8 mouse cellular contexts compared by ENCODE assay signal in genomic region chr4:42951206-42952195, GRCm38 (mm10). TPM values are rescaled to one million over a fixed set of nuclear protein-coding genes. Genes with fewer than 3 reads are reported as not detected.
DNase-seq lines count a peak whose midpoint lies in the region; ATAC-seq lines count a peak whose summit lies in the region.
"Had no signal": no experiment of that assay in that cellular context is flagged by ENCODE, and none has a peak within 500 bp of the region (broad histone marks: within the 10 kb centered on the region; RNA-seq: fewer than 3 reads in every experiment).

No protein-coding gene starts in this region.

- H3K4me3 ChIP-seq in forebrain, embryonic 16.5 days (replicated peaks; ENCODE audit: low read length) = peak overlapping the region; percentile 89
- no peak overlapping the region for H3K4me3 ChIP-seq in limb, embryonic 11.5 days (ENCODE audit: low read depth, low read length)
- no peak overlapping the region for H3K4me3 ChIP-seq in stomach, embryonic 16.5 days (replicated peaks; ENCODE audit: low read length)

- DNase-seq in retina, postnatal 1 day = peak; percentile 49
- DNase-seq in retina, embryonic 14.5 days (ENCODE audit: low spot score) = no peak
- no peak for DNase-seq in limb, embryonic 11.5 days (ENCODE audit: low spot score)
- DNase-seq in urinary bladder, postnatal 14 days (ENCODE audit: low spot score) = no peak
- no peak for DNase-seq in thymus, postnatal 36 days
- DNase-seq: lung, embryonic 14.5 days had no signal

- peak overlapping the region; percentile 89 for H3K4me2 ChIP-seq in forebrain, embryonic 16.5 days (ENCODE audit: low read length)
- H3K4me2 ChIP-seq in limb, embryonic 11.5 days (ENCODE audit: low read depth, severe bottlenecking) = peak overlapping the region; percentile 67; the same call in 1 of the 2 replicates
- peak overlapping the region; percentile 28 for H3K4me2 ChIP-seq in stomach, embryonic 16.5 days (ENCODE audit: low read depth, low read length)

- H3K9ac ChIP-seq in forebrain, embryonic 16.5 days (replicated peaks; ENCODE audit: low read depth, low read length) = peak overlapping the region; percentile 99
- H3K9ac ChIP-seq in limb, embryonic 11.5 days (ENCODE audit: low read length) = peak overlapping the region; percentile 9; the same call in 1 of the 2 replicates
- 0 out of 2 replicates have a peak overlapping the region, but pooled peaks have one; percentile 5 for H3K9ac ChIP-seq in stomach, embryonic 16.5 days (ENCODE audit: low read length)

- H3K27me3 ChIP-seq in forebrain, embryonic 16.5 days (replicated peaks; ENCODE audit: control insufficient read depth, insufficient read depth, low read length) = no peaks in the 10 kb centered on the region
- H3K27me3 ChIP-seq in limb, embryonic 11.5 days (ENCODE audit: control insufficient read depth, insufficient read depth, low read length) = no peaks in the 10 kb centered on the region
- H3K27me3 ChIP-seq in stomach, embryonic 16.5 days (ENCODE audit: control insufficient read depth, insufficient read depth, low read length) = peaks cover 7% of the 10 kb centered on the region; the same call in 1 of the 2 replicates

- 51% methylated on average over 11 of the region's 11 CpGs for WGBS in forebrain, embryonic 16.5 days
- 60% methylated on average over 11 of the region's 11 CpGs for WGBS in limb, embryonic 11.5 days
- WGBS in stomach, embryonic 16.5 days = 62% methylated on average over 11 of the region's 11 CpGs

- no peak for ATAC-seq in forebrain, embryonic 16.5 days
- no peak for ATAC-seq in limb, embryonic 11.5 days (ENCODE audit: insufficient number of reproducible peaks, low FRiP score, low TSS enrichment, low read depth)
- no peak for ATAC-seq in stomach, embryonic 16.5 days (ENCODE audit: insufficient read depth, low FRiP score)

- peak overlapping the region; percentile 98 for H3K27ac ChIP-seq in forebrain, embryonic 16.5 days (ENCODE audit: low read length)
- H3K27ac ChIP-seq in limb, embryonic 11.5 days (replicated peaks; ENCODE audit: low read depth, low read length) = no peak overlapping the region
- H3K27ac ChIP-seq in stomach, embryonic 16.5 days (ENCODE audit: low read length) = peak overlapping the region; percentile 14; the same call in 1 of the 2 replicates

- peaks cover 77% of the 10 kb centered on the region for H3K4me1 ChIP-seq in forebrain, embryonic 16.5 days (replicated peaks; ENCODE audit: control insufficient read depth, insufficient read depth, low read length)
- peaks cover 17% of the 10 kb centered on the region; the same call in 1 of the 2 replicates for H3K4me1 ChIP-seq in limb, embryonic 11.5 days (ENCODE audit: control insufficient read depth, insufficient read depth, low read length)
- peaks cover 19% of the 10 kb centered on the region for H3K4me1 ChIP-seq in stomach, embryonic 16.5 days (ENCODE audit: control insufficient read depth, insufficient read depth, low read length)

- no peaks in the 10 kb centered on the region for H3K9me3 ChIP-seq in forebrain, embryonic 16.5 days (ENCODE audit: control insufficient read depth, low read length)
- no peaks in the 10 kb centered on the region for H3K9me3 ChIP-seq in limb, embryonic 11.5 days (ENCODE audit: control insufficient read depth, low read length)
- no peaks in the 10 kb centered on the region for H3K9me3 ChIP-seq in stomach, embryonic 16.5 days (replicated peaks; ENCODE audit: control insufficient read depth, low read length)

- H3K36me3 ChIP-seq in forebrain, embryonic 16.5 days (ENCODE audit: control insufficient read depth, insufficient read depth) = peaks cover 8% of the 10 kb centered on the region; the same call in 1 of the 2 replicates
- H3K36me3 ChIP-seq in limb, embryonic 11.5 days (ENCODE audit: control insufficient read depth, insufficient read depth, low read length) = no peaks in the 10 kb centered on the region
- 0 out of 2 replicates have a peak, but pooled peaks cover under 1% of the 10 kb centered on the region for H3K36me3 ChIP-seq in stomach, embryonic 16.5 days (ENCODE audit: control insufficient read depth, insufficient read depth, low read length)

RNA-seq across cellular contexts. Expression of gene Dnajb5, which starts 1.9 kb away (rescaled TPM):
- polyA plus RNA-seq in forebrain, embryonic 16.5 days (2015; fragmentation: Nextera tagmentation; extraction: Ambion mirVana) = 56.0 and 82.4 TPM in 2 replicates
- polyA plus RNA-seq in limb, embryonic 11.5 days (2014; fragmentation: Nextera tagmentation; extraction: Ambion mirVana) = 7.3 and 7.6 TPM in 2 replicates
- polyA plus RNA-seq in stomach, embryonic 16.5 days (2015; fragmentation: Nextera tagmentation; extraction: Ambion mirVana) = 10.2 and 11.3 TPM in 2 replicates

RNA-seq across cellular contexts. Expression of gene 1700022I11Rik, which starts 17.9 kb away (rescaled TPM):
- polyA plus RNA-seq in forebrain, embryonic 16.5 days (2015; fragmentation: Nextera tagmentation; extraction: Ambion mirVana) = 0.51 and 0.60 TPM in 2 replicates
- polyA plus RNA-seq in limb, embryonic 11.5 days (2014; fragmentation: Nextera tagmentation; extraction: Ambion mirVana) = 0.45 and 0.56 TPM in 2 replicates
- 0.39 and 1.8 TPM in 2 replicates for polyA plus RNA-seq in stomach, embryonic 16.5 days (2015; fragmentation: Nextera tagmentation; extraction: Ambion mirVana)

RNA-seq across cellular contexts. Expression of gene Phf24, which starts 35.0 kb away (rescaled TPM):
- polyA plus RNA-seq in forebrain, embryonic 16.5 days (2015; fragmentation: Nextera tagmentation; extraction: Ambion mirVana) = 25.2 and 33.6 TPM in 2 replicates
- polyA plus RNA-seq in limb, embryonic 11.5 days (2014; fragmentation: Nextera tagmentation; extraction: Ambion mirVana) = 0.04 and 0.21 TPM in 2 replicates
- 2.2 and 2.5 TPM in 2 replicates for polyA plus RNA-seq in stomach, embryonic 16.5 days (2015; fragmentation: Nextera tagmentation; extraction: Ambion mirVana)

RNA-seq across cellular contexts. Expression of gene Vcp, which starts 48.8 kb away (rescaled TPM):
- 509 and 532 TPM in 2 replicates for polyA plus RNA-seq in forebrain, embryonic 16.5 days (2015; fragmentation: Nextera tagmentation; extraction: Ambion mirVana)
- polyA plus RNA-seq in limb, embryonic 11.5 days (2014; fragmentation: Nextera tagmentation; extraction: Ambion mirVana) = 654 and 670 TPM in 2 replicates
- 480 and 497 TPM in 2 replicates for polyA plus RNA-seq in stomach, embryonic 16.5 days (2015; fragmentation: Nextera tagmentation; extraction: Ambion mirVana)

RNA-seq across cellular contexts. Expression of gene Fancg, which starts 58.8 kb away (rescaled TPM):
- polyA plus RNA-seq in forebrain, embryonic 16.5 days (2015; fragmentation: Nextera tagmentation; extraction: Ambion mirVana) = 32.8 and 33.2 TPM in 2 replicates
- polyA plus RNA-seq in limb, embryonic 11.5 days (2014; fragmentation: Nextera tagmentation; extraction: Ambion mirVana) = 19.1 and 23.6 TPM in 2 replicates
- 16.5 and 17.5 TPM in 2 replicates for polyA plus RNA-seq in stomach, embryonic 16.5 days (2015; fragmentation: Nextera tagmentation; extraction: Ambion mirVana)

Comparison
In these comparisons a context has a peak if more than half of its experiments do, and no peak if none do; other contexts are left out.
1. H3K4me2 ChIP-seq: peak in every context shown above with its lines; median percentile 89 in forebrain, embryonic 16.5 days; 67 in limb, embryonic 11.5 days; 28 in stomach, embryonic 16.5 days.
2. H3K9ac ChIP-seq: peak in every context shown above with its lines; median percentile 99 in forebrain, embryonic 16.5 days; 9 in limb, embryonic 11.5 days; 5 in stomach, embryonic 16.5 days.